Mouse (Mus musculus) urinary bladder, adult 2 months (tissue): Measurements from ENCODE around the gene Sptan1. TPM values are rescaled to one million over a fixed set of nuclear protein-coding genes. Genes with fewer than 3 reads are reported as not detected.
"Not testable (repeated sequence)": the region's sequence is repeated elsewhere in the genome, so short reads cannot be mapped to it uniquely, and the experiment has no call there.

ENCODE experiments used
- DNase-seq: peaks from one replicate; pipeline ENCODE4 v3.0.0; 2022; ENCODE audit warnings: low spot score
- polyA plus RNA-seq: library from polyadenylated mRNA; depleted of rRNA; stranded (reverse); fragments of >200 nt; gene quantifications from 2 replicates; pipeline ENCODE4 v1.2.3, GENCODE M21; 2012

Gene Sptan1
- polyA plus RNA-seq, 1 experiment = 215 TPM

DNA sequence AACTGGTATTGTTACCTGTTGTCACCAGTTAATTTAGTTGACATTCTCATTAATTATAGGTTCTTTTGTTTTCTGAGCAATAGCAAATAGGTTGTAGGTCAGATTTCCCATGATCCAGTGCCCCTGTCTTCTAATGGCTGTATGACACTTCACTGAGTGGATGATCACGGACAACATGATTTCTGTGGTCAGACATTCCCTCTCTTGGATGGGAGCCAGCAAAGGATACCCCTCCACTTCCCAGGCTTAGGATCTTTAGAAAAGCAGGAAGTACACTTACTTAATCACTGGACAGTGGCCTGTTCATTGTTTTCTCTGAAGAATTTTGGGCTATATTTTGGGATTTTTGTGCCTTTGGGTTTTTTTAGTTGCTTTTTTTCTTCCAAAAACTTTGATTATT is 43.7 kb downstream of the Sptan1 start:
- DNase-seq = no peak

GRCm38 (mm10) chr2:30010840-30011281 is 45.5 kb downstream of the Sptan1 start:
- no peak for DNase-seq

DNA sequence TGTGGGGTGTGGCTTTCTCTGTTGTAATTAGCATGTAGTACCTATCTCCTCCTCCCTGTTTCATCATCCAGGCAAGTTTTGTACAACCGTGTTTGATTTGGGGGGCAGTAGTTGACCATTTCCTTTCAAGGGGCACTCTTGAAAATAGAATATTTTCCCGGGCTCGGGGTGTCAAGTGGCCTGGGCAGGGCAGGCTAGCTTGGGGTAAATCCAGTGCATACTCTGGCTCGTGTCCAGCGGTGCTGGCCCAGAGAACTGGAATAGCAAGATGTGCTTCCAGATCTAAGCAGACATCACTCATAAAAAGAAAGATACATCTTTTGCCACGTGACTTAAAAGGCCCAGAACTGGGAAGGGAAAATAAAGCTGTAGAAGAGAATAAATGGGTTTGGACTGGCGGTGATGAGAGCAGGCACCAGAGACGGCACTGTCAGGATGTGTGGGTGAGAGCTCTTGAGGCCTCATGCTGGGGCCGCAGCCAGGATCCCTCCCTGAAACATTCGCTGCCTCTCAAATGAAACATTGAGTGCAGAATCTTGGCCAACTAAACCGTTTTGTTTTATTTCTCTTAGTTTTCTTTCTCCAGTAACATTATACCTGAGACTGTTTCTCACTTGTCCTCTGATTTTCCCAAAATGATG is 49.1 kb downstream of the Sptan1 start:
- no peak for DNase-seq

DNA sequence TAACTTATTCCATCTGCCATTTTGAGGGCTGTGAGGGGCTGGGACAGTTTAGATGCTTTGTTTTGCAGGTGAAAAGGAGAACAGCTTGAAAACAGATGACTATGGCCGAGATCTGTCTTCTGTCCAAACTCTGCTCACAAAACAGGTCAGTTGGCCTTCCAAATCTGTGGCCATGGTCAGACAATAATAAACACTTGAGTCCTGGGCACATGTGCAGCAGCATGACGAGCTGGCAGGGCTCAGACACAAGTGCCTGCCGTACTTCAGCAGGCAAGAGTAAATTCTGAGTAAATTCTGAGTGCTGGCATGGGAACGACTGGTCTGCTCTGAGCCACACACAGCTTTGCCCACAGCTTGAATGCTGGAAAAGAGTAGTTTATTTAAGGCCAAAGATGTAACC is 60.1 kb downstream of the Sptan1 start:
- no peak for DNase-seq

GRCm38 (mm10) chr2:30026997-30027396 is 61.6 kb downstream of the Sptan1 start:
- DNase-seq = no peak

GRCm38 (mm10) chr2:30032244-30032846 is 67.0 kb downstream of the Sptan1 start:
- DNase-seq = no peak

GRCm38 (mm10) chr2:30032957-30033356 is 67.6 kb downstream of the Sptan1 start:
- DNase-seq = no peak

DNA sequence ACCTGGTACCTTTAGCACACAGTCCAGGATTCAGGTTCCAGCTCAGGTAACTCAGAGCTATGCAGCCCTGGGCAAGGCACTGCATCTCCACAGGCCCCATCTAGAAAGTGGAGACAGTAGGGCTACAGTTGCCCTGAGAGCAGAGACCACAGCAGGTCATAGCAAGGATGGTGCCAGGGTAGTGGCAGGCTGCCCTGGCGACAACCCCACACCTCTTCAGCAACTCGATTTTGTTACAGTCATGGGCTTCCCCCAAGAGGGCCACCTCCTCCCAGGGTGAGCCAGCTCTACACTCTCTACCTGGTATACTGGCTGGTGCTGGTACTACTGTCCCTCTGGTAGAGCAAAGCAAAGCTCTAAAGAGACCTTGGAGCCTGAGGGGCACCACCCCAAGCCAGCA is 72.4 kb downstream of the Sptan1 start:
- DNase-seq = no peak

- DNase-seq = no peak
Observed at GRCm38 (mm10) chr2:30038370-30038769, 73.0 kb downstream of the Sptan1 start.

DNA sequence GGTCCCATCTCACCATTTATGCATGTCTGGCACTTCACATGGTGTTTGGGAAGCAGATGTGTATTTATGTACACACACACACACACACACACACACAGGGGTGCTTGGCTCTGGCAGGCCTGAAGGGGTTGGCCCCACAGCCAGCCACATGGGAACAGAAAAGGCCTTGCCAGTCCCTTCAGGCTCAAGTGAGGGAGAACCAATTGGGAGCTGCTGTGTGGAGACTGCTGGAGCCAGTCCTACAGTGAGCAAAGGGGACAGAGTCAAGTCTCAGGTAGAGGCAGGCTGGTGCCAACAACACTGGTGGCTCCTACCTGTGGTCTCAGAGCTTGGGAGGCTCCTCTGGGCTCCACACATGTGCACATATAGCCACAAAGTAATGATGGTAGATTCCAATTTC is 74.3 kb downstream of the Sptan1 start:
- DNase-seq = no peak

GRCm38 (mm10) chr2:30042445-30042844 is 77.1 kb downstream of the Sptan1 start:
- DNase-seq = peak; percentile 61

- no peak for DNase-seq
Observed at GRCm38 (mm10) chr2:30044550-30044949, 79.2 kb downstream of the Sptan1 start.

DNA sequence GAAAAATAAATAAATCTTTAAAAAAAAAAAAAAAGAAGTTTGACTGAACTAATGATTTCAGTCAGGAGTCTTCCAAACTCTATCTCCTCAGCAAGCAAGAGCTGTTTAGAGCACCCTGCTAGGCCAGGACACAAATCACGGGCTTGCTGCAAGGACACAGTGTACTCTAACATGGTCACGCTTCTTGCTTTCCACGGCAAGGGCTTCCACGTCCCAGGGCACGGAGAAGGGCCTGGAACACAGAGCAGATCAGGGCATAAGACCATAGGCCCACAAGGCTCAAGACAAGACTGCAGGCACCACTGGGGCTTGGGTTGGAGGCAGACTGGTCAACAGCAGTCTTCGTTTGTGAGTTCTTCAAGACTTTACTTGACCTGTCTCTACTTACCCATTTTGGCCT is 81.8 kb downstream of the Sptan1 start:
- no peak for DNase-seq

DNA sequence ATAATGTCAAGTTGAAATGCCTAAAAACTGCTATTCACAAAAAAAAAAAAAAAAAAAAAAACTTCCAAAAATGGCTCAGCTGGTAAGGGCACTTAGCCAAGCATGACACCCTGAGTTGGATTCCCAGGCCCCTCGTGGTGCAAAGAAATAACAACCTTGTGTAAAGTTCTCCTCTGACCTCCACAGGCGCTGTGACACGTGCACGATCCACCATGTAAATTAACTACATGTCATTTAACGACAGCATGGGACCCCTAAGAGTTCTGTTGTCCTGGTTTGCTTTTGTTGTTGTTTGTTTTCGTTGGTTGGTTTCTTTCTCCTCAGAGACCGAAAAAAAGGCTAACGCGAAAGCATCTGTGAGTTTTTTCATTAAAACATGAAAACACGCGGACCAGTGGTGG is 82.7 kb downstream of the Sptan1 start:
- DNase-seq = no peak

DNA sequence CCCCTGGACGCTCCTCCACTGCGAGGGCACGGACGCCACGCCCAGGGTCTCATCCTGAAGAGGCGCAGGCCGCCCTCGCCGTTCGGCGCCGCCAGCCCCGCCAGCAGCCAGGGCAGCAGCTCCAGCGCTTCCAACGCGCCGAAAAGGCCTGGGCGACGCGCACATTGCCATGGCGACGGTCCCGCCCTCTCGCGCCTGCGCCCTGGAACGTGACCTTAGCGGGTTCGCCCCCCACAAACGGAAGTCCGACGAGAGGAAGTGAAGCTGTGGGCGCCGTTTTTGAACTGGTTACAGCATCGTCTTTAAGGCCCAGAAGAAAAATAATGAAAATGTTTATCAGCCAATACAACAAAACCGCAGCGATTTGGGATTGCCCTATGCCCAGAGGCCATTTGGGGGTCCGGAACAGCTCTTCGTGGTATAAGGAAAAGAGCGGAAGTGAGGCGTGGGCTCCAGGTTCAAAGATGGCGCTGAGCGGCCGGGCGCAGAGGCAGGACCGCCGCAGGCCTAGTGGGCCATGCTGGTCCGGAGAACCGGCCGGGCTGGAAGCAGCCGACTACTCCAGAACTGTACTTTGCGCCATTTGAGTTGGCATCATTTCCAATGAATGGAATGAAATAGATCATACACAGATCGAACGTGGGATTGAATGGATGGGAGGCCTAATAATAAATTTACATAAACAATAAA is 83.5 kb downstream of the Sptan1 start, which contains the start of gene Wdr34:
Gene Wdr34 (minus strand): TSS at position 183 of the 690 bp plus-strand sequence.
- DNase-seq = peak; percentile 96

GRCm38 (mm10) chr2:30049831-30050230 is 84.5 kb downstream of the Sptan1 start:
- no peak for DNase-seq

- DNase-seq = no peak
Observed at GRCm38 (mm10) chr2:30051992-30052761, 86.8 kb downstream of the Sptan1 start.

- DNase-seq = not testable (repeated sequence)
Observed at GRCm38 (mm10) chr2:30055310-30055709, 90.0 kb downstream of the Sptan1 start.

GRCm38 (mm10) chr2:30056736-30057135 is 91.4 kb downstream of the Sptan1 start:
- no peak for DNase-seq

DNA sequence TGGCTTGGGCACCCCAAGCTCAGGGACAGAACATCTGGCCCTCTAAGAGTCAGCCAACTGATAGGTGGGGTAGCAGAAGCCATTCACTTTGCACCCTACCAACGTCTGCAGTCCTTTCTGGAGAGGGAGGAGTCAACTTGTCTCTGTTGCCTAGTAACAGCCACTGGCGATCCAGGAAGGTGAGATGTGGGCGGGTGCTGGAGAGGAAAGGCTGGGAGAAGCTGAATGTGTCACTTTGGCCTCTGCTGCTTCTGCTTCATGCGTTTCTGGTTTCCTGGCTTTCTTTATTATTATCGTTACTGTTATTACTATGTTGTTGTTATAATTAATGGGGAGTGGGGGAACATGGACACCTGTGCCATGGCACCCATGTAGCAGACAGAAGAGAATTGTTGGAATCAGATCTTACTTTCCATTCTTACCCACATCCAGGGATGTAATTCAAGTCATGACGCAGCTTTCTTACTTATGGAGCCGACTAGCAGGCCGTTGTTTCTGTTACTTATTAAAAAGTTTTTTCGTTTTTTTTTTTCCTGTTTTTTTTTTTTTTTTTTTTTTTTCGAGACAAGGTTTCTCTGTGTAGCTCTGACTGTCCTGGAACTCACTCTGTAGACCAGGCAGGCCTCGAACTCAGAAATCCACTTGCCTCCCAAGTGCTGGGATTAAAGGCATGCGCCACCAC is 92.0 kb downstream of the Sptan1 start, which contains the start of gene Set:
Gene Set (plus strand): TSS at position 156 of the 682 bp plus-strand sequence.
- DNase-seq = no peak

DNA sequence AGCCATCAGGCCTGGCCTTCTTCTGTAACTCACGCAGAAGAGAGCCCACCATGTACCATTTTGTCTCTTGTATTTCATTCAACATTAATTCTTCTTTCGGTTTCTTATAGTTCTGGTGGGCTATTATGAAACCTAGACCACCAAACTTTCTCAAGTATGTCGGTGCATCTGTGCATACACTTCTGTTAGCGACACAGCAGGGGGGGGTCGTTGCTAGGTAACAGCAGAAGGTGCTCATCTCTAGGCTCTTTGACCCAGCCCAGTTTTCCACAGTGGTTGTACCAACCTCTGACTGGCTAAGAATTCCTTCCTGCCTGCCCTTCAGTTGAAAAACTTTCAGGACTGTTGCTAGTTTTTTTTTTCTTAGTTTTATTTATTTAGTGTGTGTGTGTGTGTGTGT is 93.1 kb downstream of the Sptan1 start:
- DNase-seq = no peak
